Mouse (Mus musculus) gastrocnemius, postnatal 4 days (tissue): ENCODE measurements around the gene Mmp19. TPM values are rescaled to one million over a fixed set of nuclear protein-coding genes. Genes with fewer than 3 reads are reported as not detected.
A peak's percentile ranks its signal among the peaks of the same experiment; 100 is the strongest.

Source experiments
- DNase-seq, 2 experiments: peaks; one replicate each; pipeline ENCODE4 v3.0.0; 2021 to 2022; ENCODE audit warnings: low spot score in 2 of 2, mixed read lengths in 2 of 2
- long read RNA-seq, 2 experiments: library from polyadenylated mRNA; stranded (forward); transcript quantifications; one replicate each; pipeline ENCODE4 v2.0.0; 2021
- total RNA-seq, 2 experiments: library from RNA; stranded (reverse); gene quantifications; 2 replicates each; pipeline ENCODE4 v1.2.3; 2021

Gene Mmp19
- total RNA-seq = 1 to 10 TPM; 2.8 to 3.0 TPM
- long read RNA-seq, experiment 1, partial matches to known transcripts = 1 of 1 reads
- long read RNA-seq, experiment 1, other reads (novel, unspliced or antisense) = 0 of 1 reads
- long read RNA-seq, experiment 2, partial matches to known transcripts = 0 of 2 reads
- long read RNA-seq, experiment 2, other reads (novel, unspliced or antisense) = 0 of 2 reads

DNA sequence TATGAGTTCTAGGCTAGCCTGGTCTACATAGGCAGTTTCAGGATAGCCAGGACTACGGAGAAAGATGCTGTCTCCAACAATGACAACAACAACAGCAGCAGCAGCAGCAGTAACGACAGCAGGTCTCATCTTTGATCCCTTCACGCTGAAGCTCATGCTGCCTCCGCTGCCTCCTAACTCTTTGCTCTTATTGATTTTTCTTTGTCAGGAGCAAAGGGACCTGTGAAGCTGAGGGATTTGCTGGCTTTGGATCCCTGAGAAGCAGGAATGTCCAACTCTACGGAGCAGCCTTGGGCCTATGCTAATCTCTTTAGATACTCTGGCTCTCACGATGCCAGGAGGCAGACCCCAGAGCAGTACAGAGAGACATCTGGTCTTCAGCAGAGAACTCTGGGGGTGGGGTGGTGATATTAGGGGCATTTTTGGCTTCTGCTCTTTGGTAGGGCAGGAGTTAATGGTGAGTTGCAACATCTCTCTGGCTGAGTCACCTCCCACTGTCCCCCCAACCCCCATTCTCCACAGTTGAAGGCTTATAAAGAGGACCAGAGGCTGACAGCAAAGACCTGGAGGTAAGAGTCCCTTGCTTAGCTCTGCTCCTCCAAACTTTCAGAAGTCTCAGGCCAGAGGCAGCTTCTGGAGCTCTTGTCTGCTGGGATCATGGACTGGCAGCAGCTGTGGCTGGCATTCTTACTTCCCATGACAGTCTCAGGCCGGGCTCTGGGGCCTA is at the start of gene Mmp19:
Gene Mmp19, plus strand, starts transcription at position 513 of the 727 bp plus-strand sequence.
- no peak for DNase-seq

DNA sequence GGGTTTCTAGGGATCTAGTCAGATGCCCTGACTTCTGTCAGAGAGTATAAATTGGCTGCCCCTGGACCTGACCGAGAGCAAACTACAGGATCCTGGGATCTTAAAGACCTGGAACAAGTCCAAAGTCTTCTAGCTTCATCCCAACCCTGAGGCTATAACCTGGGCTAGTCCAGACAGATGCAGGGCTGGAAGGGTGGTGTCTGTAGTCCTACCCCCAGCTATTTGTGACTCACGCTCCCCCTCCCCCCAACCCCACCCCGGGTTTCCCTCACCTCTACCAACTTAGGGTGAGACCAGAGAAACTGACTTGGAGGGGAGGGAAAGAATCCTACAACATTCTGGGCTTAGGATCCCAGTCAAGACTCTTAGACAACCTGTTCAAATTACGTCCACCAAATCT is 48.1 kb upstream of the Mmp19 start:
- no peak for DNase-seq

DNA sequence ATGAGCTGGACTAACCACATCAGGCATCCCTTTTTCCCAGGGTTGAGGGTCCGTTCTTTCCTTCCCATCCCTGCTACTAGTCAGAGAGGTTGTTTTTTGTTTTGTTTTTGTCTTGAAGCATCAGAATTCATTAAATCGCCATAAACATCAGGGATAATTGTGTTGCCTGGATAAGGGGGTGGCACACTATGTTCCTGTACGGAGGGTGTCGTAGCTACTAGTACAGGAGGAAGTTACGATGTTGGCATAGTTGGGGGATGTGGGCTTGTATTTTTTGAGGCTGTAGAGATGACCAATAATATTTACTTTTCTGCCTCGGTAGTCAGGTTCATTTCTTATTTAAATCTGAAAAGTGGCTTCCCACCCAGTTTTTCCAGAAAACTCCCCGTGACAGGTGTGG is 47.5 kb upstream of the Mmp19 start:
- DNase-seq = no peak

DNA sequence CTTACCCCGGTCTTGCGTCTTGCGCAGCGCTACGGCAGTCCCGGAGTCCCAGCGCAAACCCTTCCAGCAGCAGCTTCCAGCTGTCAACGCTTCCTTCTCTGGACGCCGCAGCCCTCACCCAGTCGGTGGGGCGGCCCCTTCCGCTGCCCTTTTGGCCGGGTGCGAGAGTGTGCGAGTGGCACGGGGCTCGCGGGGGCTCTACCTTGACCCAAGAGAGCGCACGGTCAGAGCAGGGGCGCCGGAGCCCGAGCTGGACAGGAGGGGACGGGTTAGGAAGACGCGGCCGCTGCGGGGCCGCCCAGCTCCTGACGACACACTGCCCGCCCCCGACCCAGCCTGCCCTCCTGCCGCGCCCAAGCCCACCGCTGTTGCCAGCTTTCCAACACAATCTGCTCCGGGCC is 46.9 kb upstream of the Mmp19 start:
- DNase-seq = peak; percentile 39 to 60

- DNase-seq = no peak
These were observed 46.5 kb upstream of the Mmp19 start for GRCm38 (mm10) chr10:128744211-128744610.

DNA sequence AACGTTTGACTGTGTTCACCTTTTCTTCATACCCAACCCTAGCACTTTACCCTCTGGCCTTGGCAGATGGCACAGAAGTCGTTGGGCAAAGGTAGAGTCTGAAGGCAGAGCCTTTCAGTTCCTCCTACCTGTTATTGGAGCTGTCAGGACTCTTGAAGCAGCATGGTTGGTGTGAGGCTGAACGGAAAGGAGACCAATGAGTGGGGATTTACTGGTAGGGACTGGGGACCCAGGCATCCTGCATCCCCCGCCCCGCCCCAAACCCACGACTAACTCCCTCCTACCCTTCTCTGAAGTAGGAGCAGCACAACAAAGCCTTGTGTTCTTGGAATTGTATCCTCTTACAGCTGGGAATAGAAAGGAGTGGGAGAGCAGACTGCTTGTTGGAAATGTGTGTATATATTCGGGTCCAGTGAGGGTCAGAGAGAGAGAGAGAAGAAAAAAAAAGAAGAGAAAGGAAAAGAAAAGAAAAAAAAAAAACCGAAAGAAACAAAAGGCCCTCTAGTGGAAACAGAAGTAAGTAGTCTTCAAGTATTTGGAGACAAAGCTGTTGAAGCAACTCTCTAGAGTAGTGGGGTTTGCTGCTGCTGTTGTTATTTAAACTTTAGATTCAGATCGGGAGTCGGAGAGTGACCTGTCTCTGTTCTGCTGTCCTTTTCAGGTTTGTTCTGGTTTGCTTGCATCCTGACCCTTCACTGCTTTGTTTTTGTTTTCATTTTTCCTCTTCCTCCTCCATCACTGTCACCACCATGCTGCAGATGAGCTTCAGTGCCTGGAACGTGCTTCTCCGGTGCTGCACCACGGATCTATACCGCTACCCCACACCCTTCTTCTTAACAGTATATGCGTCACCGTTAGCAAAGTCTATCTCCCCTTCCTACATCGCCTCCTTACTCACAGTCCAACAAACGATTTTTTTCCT is 45.8 kb upstream of the Mmp19 start, which contains the start of gene Dgka:
Gene Dgka, minus strand, starts transcription at position 176 of the 922 bp plus-strand sequence.
- DNase-seq = peak in 1 of 2 experiments; percentile 21

DNA sequence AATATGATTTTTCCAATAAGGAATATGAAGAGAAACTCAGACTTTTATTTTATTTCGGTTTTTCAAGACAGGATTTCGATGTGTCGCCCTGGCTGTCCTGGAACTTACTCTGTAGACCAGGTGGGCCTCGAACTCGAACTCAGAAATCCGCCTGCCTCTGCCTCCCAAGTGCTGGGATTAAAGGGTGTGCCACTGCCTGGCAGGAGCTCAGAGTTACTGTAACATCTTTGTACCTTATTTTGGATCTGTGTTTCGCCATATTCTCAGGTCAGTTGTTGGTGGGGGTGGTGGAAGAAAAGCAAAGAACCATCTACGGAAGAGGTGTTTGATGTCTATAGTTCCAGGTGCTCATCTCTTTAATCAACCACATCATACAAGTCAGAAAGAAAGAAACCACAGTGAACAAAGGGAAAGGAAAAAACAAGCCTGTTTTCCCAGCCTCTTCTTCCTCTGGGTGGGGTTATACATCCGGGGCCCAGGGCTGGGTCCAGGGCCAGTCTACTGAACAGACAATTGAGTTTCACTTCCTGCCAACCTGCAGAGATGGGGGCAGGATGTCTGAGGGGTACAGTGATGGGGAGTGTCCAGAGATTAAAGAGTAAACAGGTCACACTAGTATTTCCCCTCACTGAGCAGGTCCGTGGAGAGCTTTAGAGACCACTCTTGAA is 44.6 kb upstream of the Mmp19 start:
- DNase-seq = no peak

DNA sequence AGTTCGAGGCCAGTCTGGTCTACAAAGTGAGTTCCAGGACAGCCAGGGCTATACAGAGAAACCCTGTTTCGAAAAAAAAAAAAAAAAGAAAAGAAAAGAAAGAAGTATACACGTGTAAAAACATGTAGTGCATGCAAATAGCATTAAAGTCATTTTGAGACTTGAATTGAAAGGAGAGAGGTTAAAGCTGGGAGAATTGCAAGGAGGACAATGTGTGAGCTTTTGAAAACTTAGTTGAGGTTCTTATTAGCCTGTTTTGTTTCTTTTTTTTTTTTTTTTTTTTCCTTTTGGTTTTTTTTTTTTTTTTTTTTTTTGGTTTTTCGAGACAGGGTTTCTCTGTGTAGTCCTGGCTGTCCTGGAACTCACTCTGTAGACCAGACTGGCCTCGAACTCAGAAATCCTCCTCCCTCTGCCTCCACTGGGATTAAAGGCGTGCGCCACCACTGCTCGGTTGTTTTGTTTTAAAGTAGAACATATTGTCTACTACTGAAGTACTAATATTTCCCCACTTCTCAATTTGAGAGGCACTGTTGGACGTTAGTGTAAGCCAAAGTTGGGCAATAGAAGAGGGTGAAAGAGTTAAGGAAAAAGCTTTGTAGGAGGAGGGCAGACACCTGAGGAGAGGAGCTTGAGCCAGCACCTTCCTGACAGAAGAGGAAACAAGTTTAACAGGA is 43.6 kb upstream of the Mmp19 start:
- no peak for DNase-seq

- peak; percentile 28 to 61 for DNase-seq
These were observed 43.0 kb upstream of the Mmp19 start, which contains the start of gene Pym1 for GRCm38 (mm10) chr10:128747646-128748251. TSS of gene Pym1 (plus strand) at chr10:128747889.

GRCm38 (mm10) chr10:128748252-128748864 is 42.4 kb upstream of the Mmp19 start:
- peak; percentile 45 to 75 for DNase-seq

- no peak for DNase-seq
These were observed 17.8 kb upstream of the Mmp19 start for GRCm38 (mm10) chr10:128772895-128773294.

DNA sequence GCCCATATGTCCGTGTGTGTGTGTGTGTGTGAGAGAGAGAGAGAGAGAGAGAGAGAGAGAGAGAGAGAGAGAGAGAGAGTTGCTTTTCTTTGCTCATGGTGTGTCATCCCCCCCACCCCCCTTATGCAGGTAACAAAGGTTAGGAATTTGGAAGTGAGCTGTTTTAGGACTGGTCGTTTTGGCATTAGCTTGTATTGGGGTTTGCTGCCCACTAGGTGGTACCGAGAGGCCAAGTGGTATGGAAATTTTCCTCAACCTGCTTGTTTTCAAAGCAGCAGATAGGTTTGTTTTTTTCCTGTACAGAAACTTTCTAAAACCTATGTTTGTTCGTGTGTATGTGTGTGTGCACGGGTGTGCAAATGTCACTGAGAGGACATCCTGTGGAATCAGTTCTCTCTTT is 17.0 kb upstream of the Mmp19 start:
- no peak for DNase-seq

DNA sequence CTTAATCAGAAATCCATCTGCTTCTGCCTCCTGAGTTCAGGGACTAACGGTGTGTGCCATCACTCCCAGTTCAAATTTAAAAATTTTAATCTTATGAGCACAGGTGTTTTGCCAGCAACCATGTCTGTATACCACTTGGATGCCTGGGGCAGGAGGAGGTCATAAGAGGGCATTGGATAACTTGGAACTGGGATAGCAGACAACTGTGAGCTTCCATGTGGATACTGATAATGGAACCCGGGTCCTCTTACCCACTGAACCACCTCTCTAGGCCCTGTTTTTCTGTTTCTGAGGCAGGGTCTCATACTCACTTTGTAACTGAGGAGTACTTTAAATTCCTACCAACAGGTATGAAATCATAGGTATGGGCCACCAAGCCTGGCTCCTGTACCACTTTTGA is 12.3 kb upstream of the Mmp19 start:
- DNase-seq = no peak

GRCm38 (mm10) chr10:128779011-128779795 is 11.5 kb upstream of the Mmp19 start:
- peak; percentile 46 to 83 for DNase-seq

DNA sequence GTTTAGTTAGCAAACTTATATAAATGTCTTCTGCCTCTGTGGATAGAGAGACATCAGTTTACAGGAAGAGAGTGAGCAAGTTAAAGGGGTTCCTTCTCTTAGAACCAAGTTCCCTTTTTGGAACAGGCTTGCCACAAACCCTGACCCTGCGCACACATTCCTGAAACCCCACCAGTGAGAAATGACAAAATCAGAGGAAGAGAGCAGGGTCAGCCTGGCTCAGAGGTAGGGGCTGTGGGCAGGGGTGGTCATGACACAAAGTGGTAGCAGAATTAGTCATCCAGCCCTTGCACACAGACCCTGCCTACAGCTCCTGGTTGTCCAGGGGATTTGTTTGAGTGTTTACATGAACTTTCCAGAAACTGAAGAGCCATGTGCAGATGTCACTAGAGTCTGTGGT is 10.5 kb upstream of the Mmp19 start:
- no peak for DNase-seq

DNA sequence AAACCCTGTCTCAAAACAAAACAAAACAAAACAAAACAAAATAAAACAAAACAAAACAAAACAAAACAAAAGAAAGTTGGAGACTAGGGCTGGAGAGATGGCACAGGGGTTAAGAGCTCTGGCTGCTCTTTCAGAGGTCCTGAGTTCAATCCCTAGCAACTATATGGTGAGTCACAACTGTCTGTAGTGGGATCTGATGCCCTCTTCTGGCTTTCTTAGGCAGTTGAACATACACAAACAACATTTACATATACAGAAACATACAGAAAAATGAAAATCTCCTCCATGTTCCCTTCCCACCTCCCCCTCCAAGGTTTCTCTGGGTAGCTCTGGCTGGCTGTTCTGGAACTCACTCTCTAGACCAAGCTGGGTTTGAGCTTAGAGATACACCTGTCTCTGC is 1.3 kb downstream of the Mmp19 start:
- DNase-seq = no peak

DNA sequence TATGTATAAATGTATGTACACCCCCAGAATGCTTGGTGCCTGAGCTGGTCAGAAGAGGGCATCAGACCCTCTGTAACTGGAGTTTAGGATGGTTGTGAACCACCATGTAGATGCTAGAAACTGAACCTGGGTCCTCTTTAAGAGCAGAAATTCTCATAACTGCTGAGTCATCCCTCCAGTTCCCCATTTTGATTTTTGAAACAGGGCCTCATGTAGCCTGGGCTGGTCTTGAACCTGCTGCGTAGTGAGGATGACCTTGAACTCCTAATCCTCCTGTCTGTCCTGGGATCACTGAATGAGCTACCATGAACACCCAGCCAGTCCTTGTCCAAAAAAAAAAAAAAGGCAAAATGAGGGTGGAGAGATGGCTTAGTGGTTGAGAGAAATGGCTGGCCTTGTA is 2.5 kb downstream of the Mmp19 start:
- DNase-seq = no peak

DNA sequence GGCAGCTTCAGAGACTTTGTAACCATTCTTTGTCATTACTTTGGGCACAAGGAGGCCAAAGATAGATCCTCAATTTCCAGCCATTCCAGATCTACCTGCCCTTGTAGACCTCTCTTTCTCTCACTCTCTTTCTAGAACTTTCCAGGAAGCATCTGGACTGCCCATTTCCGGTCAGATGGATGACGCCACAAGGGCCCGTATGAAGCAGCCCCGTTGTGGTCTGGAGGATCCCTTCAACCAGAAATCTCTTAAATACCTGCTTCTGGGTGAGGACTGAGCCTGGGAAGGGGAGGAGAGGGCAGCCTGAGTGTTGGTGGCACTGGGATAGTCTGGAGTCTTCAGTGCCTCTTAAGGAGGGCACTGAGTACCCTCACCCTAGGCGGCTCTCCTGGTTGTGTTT is 3.7 kb downstream of the Mmp19 start:
- DNase-seq = no peak

DNA sequence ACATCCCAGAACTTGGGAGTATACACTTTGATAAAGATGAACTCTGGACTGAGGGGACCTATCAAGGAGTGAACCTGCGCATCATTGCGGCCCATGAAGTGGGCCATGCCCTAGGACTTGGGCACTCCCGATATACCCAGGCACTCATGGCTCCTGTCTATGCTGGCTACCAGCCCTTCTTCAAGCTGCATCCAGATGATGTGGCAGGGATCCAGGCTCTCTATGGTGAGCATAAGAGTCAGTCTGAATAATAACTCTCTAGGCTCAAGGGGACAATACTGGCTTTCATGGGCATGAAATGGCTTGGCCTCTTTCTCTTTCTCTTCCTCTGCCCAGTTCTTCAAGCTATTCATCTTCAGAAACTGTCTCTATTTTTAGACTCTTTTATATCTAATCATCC is 4.9 kb downstream of the Mmp19 start:
- no peak for DNase-seq
